Mouse (Mus musculus) bone marrow macrophage, adult 2 months (primary cell): ENCODE measurements at regions not wholly inside any gene's neighbourhood (a gene's known extent, or its start where the extent isn't known, plus 50 kb on each side); places are given as distances from the start of the nearest gene placed in this dataset.

Experiments used
- H3K27ac ChIP-seq: 2 replicates; pipeline ENCODE4 v1.5.1; 2012; ENCODE audit warnings: low read depth, low read length; ENCODE audit not compliant: insufficient read depth
- H3K4me1 ChIP-seq: 2 replicates; pipeline ENCODE4 v1.6.1; 2012; ENCODE audit warnings: low read length; ENCODE audit not compliant: control insufficient read depth, insufficient read depth
- H3K4me3 ChIP-seq: 2 replicates; pipeline ENCODE4 v1.5.1; 2012; ENCODE audit warnings: mild to moderate bottlenecking, low read length, moderate library complexity; ENCODE audit not compliant: insufficient read depth
- CTCF ChIP-seq: IDR thresholded peaks from 2 replicates; pipeline ENCODE4 v1.5.1; 2012; ENCODE audit warnings: low read depth, mild to moderate bottlenecking, low read length, moderate library complexity
- POLR2A ChIP-seq: IDR thresholded peaks from 2 replicates; pipeline ENCODE4 v1.6.1; 2012; ENCODE audit warnings: mild to moderate bottlenecking, low read depth, low read length, borderline replicate concordance

DNA sequence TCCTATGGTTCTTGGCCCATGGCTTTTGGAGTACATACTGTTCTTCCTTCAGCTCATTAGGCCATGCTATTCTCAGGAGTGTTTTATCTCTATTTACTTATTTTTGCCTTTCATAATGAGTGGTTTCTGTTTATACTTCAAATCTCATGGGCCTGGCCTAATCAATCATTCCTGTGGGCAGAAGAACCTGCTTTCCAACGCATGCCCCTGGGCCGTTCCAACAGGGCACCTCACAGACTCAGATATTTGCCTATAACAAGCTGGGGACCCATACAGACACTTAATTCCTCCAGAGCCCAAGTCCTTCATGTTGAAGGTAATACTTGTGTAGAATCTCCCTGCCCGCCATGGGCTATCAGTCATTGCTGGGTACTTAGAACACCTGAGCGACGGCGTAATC lies 59.7 kb upstream of the Slc45a1 start:
- no peak for TF ChIP-seq CTCF
- TF ChIP-seq POLR2A, result no peak
- no peak overlapping the region for H3K27ac ChIP-seq
- H3K4me3 ChIP-seq, result no peak overlapping the region
- H3K4me1 ChIP-seq, result peaks cover 8% of the 10 kb centered on the region

- Histone ChIP-seq H3K4me3 (no peak overlapping the region), H3K4me1 (peaks cover 8% of the 10 kb centered on the region), H3K27ac (no peak overlapping the region)
- no peak for TF ChIP-seq POLR2A
- TF ChIP-seq CTCF, result no peak
Observed at GRCm38 (mm10) chr4:150709391-150710130, 57.6 kb upstream of the Slc45a1 start.

DNA sequence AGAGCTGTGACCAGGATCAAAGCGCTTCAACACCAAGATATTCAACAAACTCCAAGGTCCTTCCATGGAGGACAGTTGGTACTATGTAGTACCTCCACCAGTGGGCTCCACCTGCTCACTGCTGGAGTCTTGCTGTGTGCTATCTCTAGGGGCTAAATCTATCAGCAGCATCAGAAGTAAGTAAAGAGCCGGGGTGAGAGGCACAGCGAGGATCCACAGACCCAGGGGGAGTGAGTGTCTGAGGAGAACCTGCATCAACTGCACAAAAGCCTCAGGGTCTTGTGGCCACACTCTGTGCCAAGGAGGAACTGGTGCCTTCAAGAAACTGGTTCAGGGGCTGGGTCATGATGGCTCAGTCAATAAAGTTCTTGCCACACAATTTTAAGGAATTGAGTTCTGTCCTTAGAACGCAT lies 56.6 kb upstream of the Slc45a1 start:
- H3K4me3 ChIP-seq, result no peak overlapping the region
- peaks cover 6% of the 10 kb centered on the region for H3K4me1 ChIP-seq
- TF ChIP-seq CTCF, result no peak
- no peak for TF ChIP-seq POLR2A
- no peak overlapping the region for H3K27ac ChIP-seq

DNA sequence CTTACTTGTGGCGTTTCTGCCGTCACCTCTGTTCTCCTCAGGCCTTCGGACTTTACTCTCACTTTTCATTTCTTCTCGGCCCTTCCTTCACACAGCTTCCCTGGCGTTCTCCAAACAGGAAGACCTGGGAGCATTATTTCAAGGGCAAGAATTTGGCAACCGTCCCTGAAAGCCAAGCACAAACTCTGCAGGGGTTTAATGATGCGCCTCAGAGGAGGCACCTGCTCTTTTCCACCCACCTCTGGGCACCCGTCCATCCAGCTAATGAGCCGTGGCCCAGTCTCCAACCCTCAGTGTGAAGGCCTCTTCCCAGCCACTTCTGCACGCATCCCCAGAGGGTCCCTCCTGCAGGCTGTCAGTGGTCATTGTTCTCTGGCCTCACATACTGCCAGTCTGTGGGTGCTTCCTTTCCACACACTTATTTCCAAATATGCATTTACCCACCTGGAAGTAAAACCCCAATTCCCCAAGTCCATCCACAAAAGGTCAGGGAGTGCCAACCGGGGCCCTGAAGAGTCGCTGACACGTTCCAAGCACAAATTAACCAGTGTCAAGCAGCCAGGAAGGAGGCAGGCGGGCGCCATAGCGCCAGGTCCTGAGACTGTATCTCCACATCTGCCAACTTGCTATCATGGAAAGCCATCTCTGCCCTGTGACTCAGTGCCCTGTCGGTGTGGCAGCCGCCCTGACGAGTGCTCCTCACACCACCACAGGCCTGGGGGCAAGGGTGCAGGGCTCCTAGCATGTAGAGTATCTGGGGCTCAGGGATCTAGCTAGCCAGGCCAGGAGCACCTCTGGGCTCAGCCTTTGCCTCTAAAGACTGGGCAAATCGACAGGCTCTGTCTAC lies 56.0 kb upstream of the Slc45a1 start:
- Histone ChIP-seq H3K4me1 (peaks cover 1% of the 10 kb centered on the region), H3K4me3 (no peak overlapping the region), H3K27ac (no peak overlapping the region)
- TF ChIP-seq POLR2A (no peak), CTCF (no peak)

DNA sequence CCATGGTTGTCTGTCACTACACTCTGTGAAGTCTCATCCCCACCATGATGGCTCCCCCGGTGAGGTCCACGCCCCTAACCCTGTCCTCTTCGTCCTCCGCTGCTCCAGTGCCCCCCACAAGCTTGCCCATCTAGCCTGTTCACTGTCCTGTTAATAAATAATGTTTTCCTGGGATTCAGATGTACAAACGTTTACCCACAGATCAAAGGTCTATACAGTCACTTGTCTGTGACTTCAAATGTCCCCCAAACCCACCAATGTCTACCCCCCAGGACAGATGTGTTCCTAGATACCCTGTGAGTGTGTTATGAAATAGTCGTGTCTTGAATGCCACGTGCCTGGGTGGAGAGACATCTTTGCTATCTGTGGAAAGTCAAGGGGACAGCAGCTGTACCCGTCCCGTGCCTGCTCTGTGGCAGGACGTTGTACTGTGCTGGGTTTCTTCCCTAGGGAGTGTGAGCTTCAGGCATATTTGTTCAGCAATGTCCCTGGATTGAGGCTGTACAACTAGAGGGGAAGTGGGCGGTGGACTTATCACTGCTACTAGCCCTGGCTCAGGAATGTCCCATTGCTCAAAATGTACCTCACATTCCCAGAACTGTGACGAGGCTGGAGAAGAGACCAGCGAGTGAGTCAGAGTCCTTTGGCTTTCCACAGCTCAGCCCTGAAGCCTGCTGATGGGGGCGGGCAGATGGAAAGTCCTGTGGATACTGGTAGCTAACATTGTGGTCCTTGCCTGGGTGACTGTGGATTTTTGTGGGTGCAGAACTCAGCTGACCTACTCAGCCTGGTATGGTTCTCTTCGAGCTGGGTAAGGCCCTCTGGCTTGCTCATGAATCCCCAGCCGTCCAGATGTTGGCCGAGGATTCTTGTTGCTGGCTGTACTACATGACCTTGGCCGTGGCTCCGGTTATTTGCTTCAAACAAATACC lies 55.1 kb upstream of the Slc45a1 start:
- TF ChIP-seq POLR2A (no peak), CTCF (no peak)
- Histone ChIP-seq H3K4me3 (no peak overlapping the region), H3K27ac (no peak overlapping the region), H3K4me1 (no peaks in the 10 kb centered on the region)

DNA sequence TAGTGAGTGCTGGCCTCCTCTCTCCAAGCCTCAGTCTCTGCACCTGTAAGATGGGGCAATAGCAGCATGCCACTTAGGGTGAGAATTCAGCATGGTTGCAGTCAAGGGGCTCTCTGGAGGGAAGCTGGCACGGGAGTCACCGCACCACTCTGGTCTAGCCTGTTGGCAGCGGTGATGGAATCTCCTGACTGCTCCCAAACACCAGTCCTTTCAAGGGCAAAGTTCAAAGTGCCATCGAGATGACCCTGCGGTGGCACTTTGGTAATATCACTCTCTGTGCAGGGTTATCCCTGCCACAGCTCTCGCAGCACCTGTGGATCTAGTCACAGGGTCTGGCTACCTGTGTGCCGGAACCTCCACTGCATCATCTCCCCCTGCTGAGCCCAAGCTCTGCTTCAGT lies 54.3 kb upstream of the Slc45a1 start:
- no peaks in the 10 kb centered on the region for H3K4me1 ChIP-seq
- H3K4me3 ChIP-seq, result no peak overlapping the region
- TF ChIP-seq CTCF (no peak), POLR2A (no peak)
- H3K27ac ChIP-seq, result no peak overlapping the region

- no peak overlapping the region for H3K4me3 ChIP-seq
- TF ChIP-seq CTCF (no peak), POLR2A (no peak)
- no peaks in the 10 kb centered on the region for H3K4me1 ChIP-seq
- H3K27ac ChIP-seq, result no peak overlapping the region
Observed at GRCm38 (mm10) chr4:150703266-150703665, 51.3 kb upstream of the Slc45a1 start.
